Mouse (Mus musculus) erythroblast, embryonic 14.5 days (primary cell): ENCODE results near the gene Methig1.

Source experiments
- GATA1 ChIP-seq: IDR thresholded peaks from 2 replicates; pipeline ENCODE4 v1.6.1; 2012; ENCODE audit warnings: low read length, inconsistent platforms, mixed read lengths
- TAL1 ChIP-seq: IDR thresholded peaks from 3 replicates; pipeline ENCODE4 v1.6.1; 2012; ENCODE audit warnings: low read length, inconsistent platforms, mixed read lengths

GRCm38 (mm10) chr15:100414942-100415341 is 62.0 kb downstream of the Methig1 start:
- no peak for TF ChIP-seq GATA1
- no peak for TF ChIP-seq TAL1
